Mouse (Mus musculus) spleen, adult 2 months (tissue): ENCODE measurements around the gene Nrxn1. TPM values are rescaled to one million over a fixed set of nuclear protein-coding genes. Genes with fewer than 3 reads are reported as not detected.

Source experiments
- DNase-seq, 2 experiments: peaks; one replicate each; pipeline versions ENCODE4 v3.0.0 to v3.0.0-alpha.2; 2012 to 2021; ENCODE audit warnings: low spot score in 2 of 2, low read depth in 1 of 2
- H3K27ac ChIP-seq: fragments of 200-500 bp; 2 replicates; pipeline ENCODE4 v1.5.1; 2012; ENCODE audit warnings: low read length, inconsistent platforms; ENCODE audit not compliant: insufficient read depth
- H3K27me3 ChIP-seq: fragments of 200-500 bp; 2 replicates; pipeline ENCODE4 v1.6.1; 2012; ENCODE audit warnings: mild to moderate bottlenecking, moderate library complexity, low read length, inconsistent platforms; ENCODE audit not compliant: control insufficient read depth, insufficient read depth
- H3K36me3 ChIP-seq: fragments of 200-500 bp; 2 replicates; pipeline ENCODE4 v1.6.1; 2012; ENCODE audit warnings: mild to moderate bottlenecking, low read length, inconsistent platforms; ENCODE audit not compliant: control insufficient read depth, insufficient read depth
- H3K4me1 ChIP-seq: fragments of 200-500 bp; 2 replicates; pipeline ENCODE4 v1.6.1; 2011; ENCODE audit warnings: inconsistent platforms; ENCODE audit not compliant: control insufficient read depth, insufficient read depth, insufficient read length
- H3K4me3 ChIP-seq: fragments of 200-500 bp; 2 replicates; pipeline ENCODE4 v1.5.1; 2011; ENCODE audit warnings: mild to moderate bottlenecking, inconsistent platforms; ENCODE audit not compliant: insufficient read depth, insufficient read length; ENCODE audit errors: extremely low read depth
- CTCF ChIP-seq: fragments of 200-500 bp; IDR thresholded peaks from 2 replicates; pipeline ENCODE4 v1.5.1; 2011; ENCODE audit warnings: mild to moderate bottlenecking, inconsistent platforms; ENCODE audit not compliant: insufficient read depth, insufficient read length, insufficient replicate concordance; ENCODE audit errors: extremely low read depth
- POLR2A ChIP-seq: fragments of 200-500 bp; IDR thresholded peaks from 2 replicates; pipeline ENCODE4 v1.6.1; 2011; ENCODE audit warnings: low read depth, low read length, inconsistent platforms
- WGBS: fragments of 180-500 bp; shearing (Covaris S2); methylation state at CpG from one replicate; pipeline ENCODE4 v1.1.7; 2018; 5-methylcytosine and 5-hydroxymethylcytosine counted together
- polyA plus RNA-seq: library from polyadenylated mRNA; depleted of rRNA; stranded (reverse); fragments of >200 nt; gene quantifications from 2 replicates; pipeline ENCODE4 v1.2.3, GENCODE M21; 2012

Gene Nrxn1
- polyA plus RNA-seq, 1 experiment: 0.50 TPM

DNA sequence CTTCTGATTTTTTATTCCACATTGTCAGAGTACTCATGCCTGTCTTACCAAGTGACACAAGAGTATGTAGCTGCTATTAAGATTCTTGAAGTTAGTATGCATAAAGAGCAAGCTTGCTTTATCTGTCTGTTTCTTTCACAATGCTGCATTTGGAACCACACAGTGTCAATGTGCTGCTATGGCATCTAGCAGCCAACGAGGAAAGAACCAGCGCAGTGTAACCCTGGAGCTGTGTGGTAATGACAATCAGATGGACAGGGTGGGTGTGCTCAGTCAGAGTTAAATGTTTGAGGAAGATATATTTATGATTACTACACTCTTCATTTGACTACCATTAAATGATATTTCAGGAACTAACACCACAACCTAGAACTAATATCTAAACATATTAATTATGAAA, 102.1 kb downstream of the Nrxn1 start:
- no peak overlapping the region for H3K27ac ChIP-seq
- TF ChIP-seq POLR2A (no peak), CTCF (no peak)
- no peak overlapping the region for H3K4me3 ChIP-seq
- 90% methylated on average over 2 of the region's 2 CpGs for WGBS
- H3K36me3 ChIP-seq: no peaks in the 10 kb centered on the region
- no peaks in the 10 kb centered on the region for H3K27me3 ChIP-seq
- no peak for DNase-seq
- no peaks in the 10 kb centered on the region for H3K4me1 ChIP-seq

DNA sequence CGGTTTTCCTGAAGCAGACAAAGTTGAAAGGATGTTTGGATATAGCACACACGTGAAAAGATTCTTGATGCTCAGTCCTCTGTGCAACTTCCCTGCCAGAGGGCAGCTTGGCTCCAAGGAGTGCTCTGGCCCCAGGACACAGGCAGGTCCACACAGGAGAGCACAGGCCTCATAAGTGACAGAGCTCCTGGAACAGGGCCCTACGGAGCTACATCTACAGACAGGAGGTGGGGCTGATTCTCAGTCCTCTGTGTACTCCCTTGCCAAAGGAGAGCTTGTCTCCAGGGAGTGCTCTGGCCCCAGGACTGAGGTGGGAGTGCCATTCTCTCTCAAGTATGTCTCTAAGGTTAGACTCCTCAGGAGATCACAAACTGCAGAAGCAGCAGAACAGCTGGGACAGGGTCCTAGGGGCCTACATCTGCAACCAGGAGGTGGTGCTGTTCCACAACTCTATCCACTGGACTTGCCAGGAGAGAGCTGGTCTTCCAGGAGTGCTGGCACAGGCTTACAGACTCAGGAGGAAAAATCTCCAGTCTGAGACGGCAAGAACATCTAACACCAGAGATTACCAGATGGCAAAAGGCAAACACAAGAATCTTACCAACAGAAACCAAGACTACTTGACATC, 129.9 kb downstream of the Nrxn1 start:
- H3K27me3 ChIP-seq: no peaks in the 10 kb centered on the region
- no peaks in the 10 kb centered on the region for H3K4me1 ChIP-seq
- no peak for DNase-seq
- TF ChIP-seq CTCF (no peak), POLR2A (no peak)
- H3K4me3 ChIP-seq: no peak overlapping the region
- 82% methylated on average over 4 of the region's 4 CpGs for WGBS
- no peak overlapping the region for H3K27ac ChIP-seq
- no peaks in the 10 kb centered on the region for H3K36me3 ChIP-seq

DNA sequence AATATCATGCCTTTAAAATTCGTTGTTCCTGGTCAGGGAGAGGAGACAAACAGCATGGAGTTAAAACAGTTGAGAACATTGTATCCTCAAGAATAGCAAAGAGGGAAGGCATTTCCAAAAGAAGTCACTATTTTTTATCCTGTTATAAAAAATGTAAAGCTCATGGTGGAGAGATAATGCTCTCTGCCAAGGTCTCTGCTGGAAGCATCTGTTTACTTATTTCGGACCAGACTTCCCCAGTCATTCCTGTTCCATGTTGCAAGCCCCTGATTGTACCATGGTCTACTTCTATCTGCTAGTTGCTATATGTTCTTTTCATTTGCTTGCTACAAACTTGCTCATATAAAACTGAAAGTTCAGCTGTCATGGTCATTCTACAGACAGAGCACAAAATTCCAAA, 137.7 kb downstream of the Nrxn1 start:
- H3K27me3 ChIP-seq: no peaks in the 10 kb centered on the region
- H3K36me3 ChIP-seq: no peaks in the 10 kb centered on the region
- TF ChIP-seq POLR2A: no peak
- TF ChIP-seq CTCF: no peak
- H3K4me3 ChIP-seq: no peak overlapping the region
- WGBS: 80% methylated on average over 2 of the region's 2 CpGs
- DNase-seq: no peak
- H3K27ac ChIP-seq: no peak overlapping the region
- H3K4me1 ChIP-seq: no peaks in the 10 kb centered on the region

DNA sequence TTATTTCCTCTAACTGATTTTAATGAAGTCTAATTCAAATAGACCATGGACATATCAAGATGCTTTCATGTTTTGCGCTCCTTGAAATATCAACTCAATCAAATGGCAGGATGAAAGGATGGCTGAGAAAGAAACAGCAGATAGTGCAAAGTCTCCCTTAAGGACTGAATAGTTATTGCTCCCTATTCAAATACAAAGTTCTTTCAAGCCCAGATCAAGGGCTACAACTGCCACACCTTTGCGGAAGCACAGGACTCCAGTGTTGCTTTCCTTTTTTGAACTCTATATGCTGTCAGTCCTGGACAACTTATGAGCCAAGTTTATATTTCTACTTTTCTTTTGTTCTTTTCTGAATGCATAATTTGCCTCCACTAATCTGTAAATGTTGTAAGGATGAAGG, 157.9 kb downstream of the Nrxn1 start:
- H3K36me3 ChIP-seq: no peaks in the 10 kb centered on the region
- H3K27ac ChIP-seq: no peak overlapping the region
- H3K4me3 ChIP-seq: no peak overlapping the region
- no peaks in the 10 kb centered on the region for H3K27me3 ChIP-seq
- TF ChIP-seq POLR2A (no peak), CTCF (no peak)
- DNase-seq: no peak
- H3K4me1 ChIP-seq: no peaks in the 10 kb centered on the region
- 96% methylated on average over 2 of the region's 2 CpGs for WGBS

DNA sequence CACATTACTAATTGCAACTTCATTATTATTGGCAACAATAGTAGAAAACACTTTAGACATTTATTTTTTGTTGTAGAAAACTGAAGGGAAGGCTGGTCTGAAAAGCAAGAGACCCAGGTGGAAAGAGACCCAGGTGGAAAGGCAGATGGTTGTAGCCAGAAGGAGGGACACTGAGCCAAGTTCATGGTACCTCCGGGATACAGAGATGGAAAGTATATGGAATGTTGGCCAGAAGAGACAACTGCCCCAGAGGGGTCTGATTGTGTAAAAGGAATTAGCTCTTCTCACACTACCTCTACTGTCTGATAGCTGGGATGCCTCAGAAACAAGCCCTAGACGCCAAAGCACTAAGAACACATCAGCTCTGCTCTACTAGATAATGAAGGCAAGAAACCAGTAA, 179.6 kb downstream of the Nrxn1 start:
- Histone ChIP-seq H3K27me3 (no peaks in the 10 kb centered on the region), H3K27ac (no peak overlapping the region), H3K4me3 (no peak overlapping the region), H3K36me3 (no peaks in the 10 kb centered on the region), H3K4me1 (no peaks in the 10 kb centered on the region)
- no peak for TF ChIP-seq POLR2A
- TF ChIP-seq CTCF: no peak
- no peak for DNase-seq
- 86% methylated on average over 2 of the region's 2 CpGs for WGBS

DNA sequence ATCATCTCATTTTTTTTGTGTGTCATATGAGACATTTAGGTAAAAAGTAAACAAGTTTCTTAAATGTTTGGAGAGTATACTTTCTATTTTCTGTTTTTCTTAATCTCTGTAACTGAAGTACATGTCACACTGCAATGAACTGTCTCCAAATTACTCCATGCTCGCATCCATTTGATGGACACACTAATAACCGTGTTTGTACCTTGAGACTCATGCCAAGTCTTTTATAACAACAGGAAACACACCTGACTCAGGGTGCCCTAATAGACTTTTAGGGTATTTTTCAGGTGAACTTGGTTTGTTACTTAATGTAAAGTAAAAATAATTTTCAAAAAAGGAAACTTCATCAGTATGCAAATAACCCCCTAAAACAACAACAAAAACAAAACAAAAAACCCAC, 180.1 kb downstream of the Nrxn1 start:
- WGBS: 84% methylated on average over 2 of the region's 2 CpGs
- TF ChIP-seq POLR2A: no peak
- no peak for TF ChIP-seq CTCF
- H3K27ac ChIP-seq: no peak overlapping the region
- no peaks in the 10 kb centered on the region for H3K27me3 ChIP-seq
- no peaks in the 10 kb centered on the region for H3K36me3 ChIP-seq
- no peak overlapping the region for H3K4me3 ChIP-seq
- no peak for DNase-seq
- H3K4me1 ChIP-seq: no peaks in the 10 kb centered on the region

DNA sequence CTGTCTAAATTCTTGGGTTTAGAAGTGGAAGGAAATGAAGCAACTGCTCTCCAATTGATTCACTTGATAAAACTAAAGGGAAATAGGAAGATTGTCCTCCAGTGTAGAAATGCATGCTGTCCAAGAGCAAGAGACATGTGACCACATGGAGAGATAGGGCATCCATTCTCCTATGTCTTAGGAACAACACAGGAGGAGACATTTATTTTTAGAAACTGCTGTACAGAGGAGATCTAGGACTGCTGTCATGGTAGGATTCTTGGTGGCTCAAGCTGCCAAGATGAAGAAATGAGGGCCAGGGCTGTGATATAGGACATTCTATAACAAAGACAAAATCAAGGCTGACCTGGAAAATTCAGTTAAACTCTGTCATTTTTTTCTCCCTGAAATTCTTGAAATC, 180.5 kb downstream of the Nrxn1 start:
- DNase-seq: no peak
- TF ChIP-seq CTCF (no peak), POLR2A (no peak)
- Histone ChIP-seq H3K27ac (no peak overlapping the region), H3K4me3 (no peak overlapping the region), H3K4me1 (no peaks in the 10 kb centered on the region), H3K36me3 (no peaks in the 10 kb centered on the region), H3K27me3 (no peaks in the 10 kb centered on the region)
